Mouse (Mus musculus): ENCODE measurements at regions not wholly inside any gene's neighbourhood (a gene's known extent, or its start where the extent isn't known, plus 50 kb on each side); places are given as distances from the start of the nearest gene placed in this dataset.

- TF ChIP-seq CTCF (IDR thresholded peaks at IDR 0.05; ENCODE audit: extremely low read depth, insufficient read depth, insufficient read length, insufficient replicate concordance) (no peak), POLR2A (IDR thresholded peaks at IDR 0.05; ENCODE audit: low read depth, low read length) (no peak)
Observed at GRCm38 (mm10) chr14:58944958-58945357, 197.7 kb downstream of the 1700129C05Rik start.

Data from spleen, adult 2 months (tissue).